ENCODE assay signal across 18 mouse cellular contexts in genomic region chr13:103302508-103302907, GRCm38 (mm10).
"Had no signal": no experiment of that assay in that cellular context is flagged by ENCODE, and none has a peak within 500 bp of the region (broad histone marks: within the 10 kb centered on the region; RNA-seq: fewer than 3 reads in every experiment).

No protein-coding gene starts in this region.

- H3K4me3 ChIP-seq: limb, embryonic 15.5 days; liver, embryonic 12.5 days; midbrain, embryonic 10.5 days; myocyte; neural tube, embryonic 15.5 days; stomach, embryonic 15.5 days had no signal

- H3K4me1 ChIP-seq: liver, embryonic 12.5 days; neural tube, embryonic 15.5 days; stomach, embryonic 15.5 days had no signal

- H3K4me2 ChIP-seq: limb, embryonic 15.5 days; liver, embryonic 12.5 days; lung, embryonic 14.5 days; neural tube, embryonic 15.5 days; stomach, embryonic 15.5 days had no signal

- H3K9me3 ChIP-seq: limb, embryonic 15.5 days; liver, embryonic 12.5 days; midbrain, embryonic 10.5 days; neural tube, embryonic 15.5 days; stomach, embryonic 15.5 days had no signal

- H3K27ac ChIP-seq: limb, embryonic 15.5 days; liver, embryonic 12.5 days; midbrain, embryonic 10.5 days; neural tube, embryonic 15.5 days; stomach, embryonic 15.5 days had no signal

- ATAC-seq: intestine, postnatal 0 days; liver, embryonic 12.5 days had no signal

- DNase-seq: kidney, adult 9 months; kidney, postnatal 25 days; layer of hippocampus, postnatal 36 days; lung, embryonic 14.5 days; lung, postnatal 10 days; lung, postnatal 4 days; midbrain, embryonic 14.5 days; right cerebral cortex, postnatal 4 days; spleen, adult 18-20 months; thymus, adult 2 months; thymus, postnatal 25 days had no signal

- H3K36me3 ChIP-seq: limb, embryonic 15.5 days; liver, embryonic 12.5 days; midbrain, embryonic 10.5 days; neural tube, embryonic 15.5 days; stomach, embryonic 15.5 days had no signal

- H3K9ac ChIP-seq: limb, embryonic 15.5 days; liver, embryonic 12.5 days; lung, embryonic 14.5 days; neural tube, embryonic 15.5 days; stomach, embryonic 15.5 days had no signal

- H3K27me3 ChIP-seq: limb, embryonic 15.5 days; liver, embryonic 12.5 days; neural tube, embryonic 15.5 days; stomach, embryonic 15.5 days had no signal
